Mouse (Mus musculus) hindbrain, embryonic 13.5 days (tissue): ENCODE measurements around the gene Nlrp6. TPM values are rescaled to one million over a fixed set of nuclear protein-coding genes. Genes with fewer than 3 reads are reported as not detected.

Experiments
- ATAC-seq: fragments of 200-750 bp; cut with Nextera tagmentation; 2 replicates; pipeline ENCODE4 v1.8.0; 2017; ENCODE audit warnings: moderate TSS enrichment; ENCODE audit not compliant: low FRiP score
- H3K27ac ChIP-seq: fragments of 300-500 bp; sonication (generic); 2 replicates; pipeline ENCODE4 v1.5.1; 2015; ENCODE audit warnings: inconsistent platforms, mild to moderate bottlenecking, moderate library complexity
- H3K27me3 ChIP-seq: fragments of 300-500 bp; sonication (generic); 2 replicates; pipeline ENCODE4 v1.6.1; 2015; ENCODE audit warnings: mild to moderate bottlenecking, inconsistent platforms
- H3K36me3 ChIP-seq: fragments of 300-500 bp; sonication (generic); 2 replicates; pipeline ENCODE4 v1.6.1; 2015; ENCODE audit warnings: mild to moderate bottlenecking, inconsistent platforms
- H3K4me1 ChIP-seq: fragments of 300-500 bp; sonication (generic); replicated peaks from 2 replicates; pipeline ENCODE4 v1.6.1; 2015; ENCODE audit warnings: inconsistent platforms
- H3K4me2 ChIP-seq: fragments of 300-500 bp; sonication (generic); 2 replicates; pipeline ENCODE4 v1.6.1; 2015; ENCODE audit warnings: inconsistent platforms, mild to moderate bottlenecking, moderate library complexity
- H3K4me3 ChIP-seq: fragments of 300-500 bp; sonication (generic); 2 replicates; pipeline ENCODE4 v1.5.1; 2015; ENCODE audit warnings: mild to moderate bottlenecking, inconsistent platforms
- H3K9ac ChIP-seq: fragments of 300-500 bp; sonication (generic); 2 replicates; pipeline ENCODE4 v1.6.1; 2015; ENCODE audit warnings: mild to moderate bottlenecking, inconsistent platforms
- H3K9me3 ChIP-seq: fragments of 300-500 bp; sonication (generic); 2 replicates; pipeline ENCODE4 v1.6.1; 2016; ENCODE audit warnings: inconsistent platforms
- WGBS: fragments of 180-500 bp; shearing (Covaris S2); methylation state at CpG from one replicate; pipeline ENCODE4 v1.1.7; 2015; 5-methylcytosine and 5-hydroxymethylcytosine counted together
- polyA plus RNA-seq: library from polyadenylated mRNA; unstranded; fragments of >200 nt; fragmentation: Nextera tagmentation; extraction: Ambion mirVana; gene quantifications from 2 replicates; pipeline ENCODE4 v1.2.1, GENCODE M21; 2015

Nlrp6 gene
- polyA plus RNA-seq, 1 experiment from 2014 or later = 0.12 TPM

- H3K9me3 ChIP-seq = no peaks in the 10 kb centered on the region
- H3K4me3 ChIP-seq = peak overlapping the region; percentile 32
- H3K4me2 ChIP-seq = peak overlapping the region; percentile 59
- peaks cover 31% of the 10 kb centered on the region for H3K4me1 ChIP-seq
- no peak overlapping the region for H3K27ac ChIP-seq
- no peak overlapping the region for H3K9ac ChIP-seq
- ATAC-seq = no peak
- 0 out of 2 replicates have a peak, but pooled peaks cover 11% of the 10 kb centered on the region for H3K27me3 ChIP-seq
- 68% methylated on average over 15 of the region's 15 CpGs for WGBS
- H3K36me3 ChIP-seq = no peaks in the 10 kb centered on the region
These were observed 33.4 kb downstream of the Nlrp6 start for GRCm38 (mm10) chr7:140953800-140954732.

DNA sequence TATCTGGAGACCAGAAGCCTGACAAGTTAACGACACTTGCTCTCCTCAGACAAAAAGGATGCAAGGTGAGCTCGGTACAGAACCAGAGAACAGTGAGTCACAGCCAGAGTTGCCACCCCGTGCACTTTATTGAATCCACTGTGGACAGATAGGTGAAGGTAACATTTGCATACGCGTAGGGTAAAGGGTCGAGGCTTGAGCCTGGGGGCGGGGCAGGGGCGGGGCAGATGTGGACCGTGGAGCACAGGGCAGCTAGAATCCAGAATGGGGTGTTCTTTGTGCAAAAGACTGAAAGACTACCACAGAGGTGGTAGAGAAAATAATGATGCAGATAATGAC, 34.0 kb downstream of the Nlrp6 start:
- Histone ChIP-seq H3K9me3 (no peaks in the 10 kb centered on the region), H3K4me2 (peak overlapping the region; percentile 59), H3K27me3 (0 out of 2 replicates have a peak, but pooled peaks cover 11% of the 10 kb centered on the region), H3K4me3 (peak overlapping the region; percentile 32), H3K9ac (peak overlapping the region; percentile 66), H3K4me1 (peaks cover 36% of the 10 kb centered on the region), H3K27ac (no peak overlapping the region), H3K36me3 (no peaks in the 10 kb centered on the region)
- ATAC-seq = no peak
- 12% methylated on average over 9 of the region's 9 CpGs for WGBS

DNA sequence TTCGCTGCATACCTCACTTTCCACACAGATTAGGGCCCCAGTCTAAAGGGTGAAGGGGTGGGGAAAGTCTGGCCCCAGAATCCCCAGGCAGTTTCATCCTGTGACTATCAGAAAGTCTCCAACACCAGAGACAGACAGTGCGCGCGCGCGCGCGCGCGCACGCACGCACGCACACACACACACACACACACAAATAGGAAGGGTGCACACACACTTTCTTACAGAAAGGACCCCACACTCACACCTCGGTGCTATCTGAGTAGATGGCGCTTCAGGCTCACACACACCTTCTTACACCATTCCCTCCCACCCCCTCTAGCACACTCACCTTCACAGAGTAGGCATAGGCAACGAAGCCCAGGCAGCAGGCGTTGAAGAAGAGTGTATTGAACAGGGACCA, 34.6 kb downstream of the Nlrp6 start:
- Histone ChIP-seq H3K4me2 (peak overlapping the region; percentile 59), H3K27me3 (0 out of 2 replicates have a peak, but pooled peaks cover 11% of the 10 kb centered on the region), H3K9ac (peak overlapping the region; percentile 66), H3K27ac (no peak overlapping the region), H3K9me3 (no peaks in the 10 kb centered on the region), H3K4me1 (peaks cover 31% of the 10 kb centered on the region), H3K36me3 (no peaks in the 10 kb centered on the region), H3K4me3 (peak overlapping the region; percentile 32)
- 27% methylated on average over 17 of the region's 17 CpGs for WGBS
- ATAC-seq = peak; percentile 61

- 26% methylated on average over 11 of the region's 11 CpGs for whole genome bisulfite sequencing
- Histone ChIP-seq H3K27ac (0 out of 2 replicates have a peak within 1 kb of the TSS, but pooled peaks have one; percentile 8), H3K36me3 (no peaks in the 10 kb centered on the region), H3K9me3 (no peaks in the 10 kb centered on the region), H3K9ac (peak within 1 kb of the TSS; percentile 66), H3K27me3 (0 out of 2 replicates have a peak, but pooled peaks cover 11% of the 10 kb centered on the region), H3K4me2 (peak within 1 kb of the TSS; percentile 59), H3K4me1 (peaks cover 25% of the 10 kb centered on the region), H3K4me3 (peak within 1 kb of the TSS; percentile 32)
- ATAC-seq = 0 out of 2 replicates have a peak, but pooled peaks have one; percentile 32
These were observed 35.3 kb downstream of the Nlrp6 start, which contains the start of the genes Gm45717 and Ifitm2 for GRCm38 (mm10) chr7:140955758-140956555. Gene Gm45717, minus strand, starts transcription at chr7:140955937. Gene Ifitm2, minus strand, starts transcription at chr7:140955987.

DNA sequence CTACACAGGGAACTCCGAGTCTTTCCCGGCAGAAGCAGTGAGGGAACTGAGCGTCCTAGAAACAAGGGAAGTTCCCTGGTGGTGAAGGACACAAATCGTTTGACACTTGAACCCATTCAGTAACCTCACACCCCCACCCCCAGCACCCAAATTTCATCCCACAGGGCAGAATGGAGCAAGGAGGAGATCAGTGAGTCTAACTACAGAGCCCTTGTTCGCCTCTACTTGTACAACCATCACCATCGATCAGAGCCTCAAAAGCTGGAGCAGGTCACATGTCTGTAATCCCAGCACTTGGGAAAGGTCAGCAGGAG, 35.8 kb downstream of the Nlrp6 start:
- no peak for ATAC-seq
- Histone ChIP-seq H3K4me2 (no peak overlapping the region), H3K36me3 (no peaks in the 10 kb centered on the region), H3K27me3 (0 out of 2 replicates have a peak, but pooled peaks cover 11% of the 10 kb centered on the region), H3K9ac (no peak overlapping the region), H3K9me3 (no peaks in the 10 kb centered on the region), H3K27ac (0 out of 2 replicates have a peak overlapping the region, but pooled peaks have one; percentile 8), H3K4me1 (peaks cover 21% of the 10 kb centered on the region), H3K4me3 (no peak overlapping the region)
- WGBS = 64% methylated on average over 6 of the region's 6 CpGs

- Histone ChIP-seq H3K4me3 (no peak overlapping the region), H3K9me3 (no peaks in the 10 kb centered on the region), H3K4me1 (peaks cover 17% of the 10 kb centered on the region), H3K27ac (no peak overlapping the region), H3K36me3 (no peaks in the 10 kb centered on the region), H3K27me3 (0 out of 2 replicates have a peak, but pooled peaks cover 11% of the 10 kb centered on the region), H3K9ac (no peak overlapping the region), H3K4me2 (no peak overlapping the region)
- no peak for ATAC-seq
- 5% methylated on average over 9 of the region's 9 CpGs for WGBS
These were observed 38.6 kb downstream of the Nlrp6 start for GRCm38 (mm10) chr7:140959181-140959901.

DNA sequence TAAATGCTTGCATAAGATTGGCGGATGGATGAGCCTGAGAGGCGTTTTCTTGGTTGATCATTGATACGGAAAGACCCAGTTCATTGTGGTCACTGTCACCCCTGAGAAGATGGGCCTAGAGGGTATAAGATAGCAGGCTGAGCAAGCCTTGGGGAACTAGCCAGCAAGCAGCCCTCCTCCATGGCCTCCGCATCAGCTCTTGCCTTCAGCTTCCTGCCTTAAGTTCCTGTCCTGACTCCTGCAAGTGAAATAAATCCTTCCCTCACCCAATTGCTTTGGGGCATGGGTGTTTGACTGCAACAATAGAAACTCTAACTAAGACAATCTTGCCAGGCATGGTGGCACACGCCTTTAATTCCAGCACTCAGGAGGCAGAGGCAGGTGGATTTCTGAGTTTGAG, 39.3 kb downstream of the Nlrp6 start:
- ATAC-seq = no peak
- Histone ChIP-seq H3K9ac (no peak overlapping the region), H3K9me3 (no peaks in the 10 kb centered on the region), H3K27ac (no peak overlapping the region), H3K27me3 (0 out of 2 replicates have a peak, but pooled peaks cover 11% of the 10 kb centered on the region), H3K4me1 (peaks cover 11% of the 10 kb centered on the region), H3K4me3 (no peak overlapping the region), H3K4me2 (no peak overlapping the region), H3K36me3 (no peaks in the 10 kb centered on the region)
- 62% methylated on average over 5 of the region's 5 CpGs for WGBS

DNA sequence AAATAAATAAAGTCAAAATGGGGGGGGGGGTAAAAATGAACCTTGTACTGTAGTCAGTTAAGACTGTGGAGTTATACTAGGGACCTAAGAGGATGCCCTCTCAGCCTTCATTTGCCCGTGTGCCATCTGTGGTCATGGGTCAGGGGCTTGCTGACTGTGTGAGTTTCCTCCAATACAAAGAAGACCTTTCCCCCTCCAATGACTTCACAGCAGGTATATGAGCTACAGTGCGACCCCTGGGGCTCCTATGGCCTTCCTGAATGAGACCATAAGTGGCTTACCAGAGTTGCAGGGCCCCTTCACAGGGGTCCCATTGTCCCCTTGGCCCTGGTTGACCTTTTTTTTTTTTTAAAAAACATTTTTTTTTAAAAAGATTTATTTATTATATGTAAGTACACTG, 40.7 kb downstream of the Nlrp6 start:
- WGBS = 49% methylated on average over 2 of the region's 2 CpGs
- ATAC-seq = no peak
- Histone ChIP-seq H3K4me2 (no peak overlapping the region), H3K4me3 (no peak overlapping the region), H3K9ac (no peak overlapping the region), H3K27me3 (0 out of 2 replicates have a peak, but pooled peaks cover 6% of the 10 kb centered on the region), H3K36me3 (no peaks in the 10 kb centered on the region), H3K9me3 (no peaks in the 10 kb centered on the region), H3K27ac (no peak overlapping the region), H3K4me1 (peaks cover 7% of the 10 kb centered on the region; the same call in 1 of the 2 replicates)

GRCm38 (mm10) chr7:140962733-140963132, 42.0 kb downstream of the Nlrp6 start:
- Histone ChIP-seq H3K27ac (no peak overlapping the region), H3K4me1 (peaks cover 7% of the 10 kb centered on the region; the same call in 1 of the 2 replicates), H3K9ac (no peak overlapping the region), H3K4me2 (no peak overlapping the region), H3K27me3 (peaks cover 10% of the 10 kb centered on the region; the same call in 1 of the 2 replicates), H3K36me3 (no peaks in the 10 kb centered on the region), H3K9me3 (no peaks in the 10 kb centered on the region), H3K4me3 (no peak overlapping the region)
- 57% methylated on average over 2 of the region's 2 CpGs for WGBS
- no peak for ATAC-seq

- H3K27me3 ChIP-seq = peaks cover 21% of the 10 kb centered on the region
- no peaks in the 10 kb centered on the region for H3K36me3 ChIP-seq
- no peak within 1 kb of the TSS for H3K27ac ChIP-seq
- no peak for ATAC-seq
- H3K9ac ChIP-seq = no peak within 1 kb of the TSS
- H3K4me3 ChIP-seq = no peak within 1 kb of the TSS
- no peaks in the 10 kb centered on the region for H3K9me3 ChIP-seq
- no peak within 1 kb of the TSS for H3K4me2 ChIP-seq
- no peaks in the 10 kb centered on the region for H3K4me1 ChIP-seq
- 90% methylated on average over 4 of the region's 4 CpGs for WGBS
These were observed 46.2 kb downstream of the Nlrp6 start, which contains the start of gene Ifitm1 for GRCm38 (mm10) chr7:140966921-140967320. Gene Ifitm1, plus strand, starts transcription at chr7:140967221.

- Histone ChIP-seq H3K36me3 (no peaks in the 10 kb centered on the region), H3K27me3 (peaks cover 21% of the 10 kb centered on the region), H3K9ac (no peak overlapping the region), H3K27ac (no peak overlapping the region), H3K4me3 (no peak overlapping the region), H3K4me2 (no peak overlapping the region), H3K4me1 (no peaks in the 10 kb centered on the region), H3K9me3 (no peaks in the 10 kb centered on the region)
- ATAC-seq = no peak
- 7% methylated on average over 14 of the region's 14 CpGs for WGBS
These were observed 47.3 kb downstream of the Nlrp6 start for GRCm38 (mm10) chr7:140967862-140968591.
